Mouse (Mus musculus): ENCODE data around the gene Tbc1d9b. TPM values are rescaled to one million over a fixed set of nuclear protein-coding genes. Genes with fewer than 3 reads are reported as not detected.

Tbc1d9b gene
- polyA plus RNA-seq, 1 experiment from 2014 or later = 20.7 TPM

- ATAC-seq (replicated peaks; ENCODE audit: insufficient number of reproducible peaks, low FRiP score, low TSS enrichment) = no peak
- Histone ChIP-seq H3K36me3 (ENCODE audit: control insufficient read depth, insufficient read depth, low read length) (peaks cover 42% of the 10 kb centered on the region), H3K9me3 (replicated peaks; ENCODE audit: control insufficient read depth, low read length) (no peaks in the 10 kb centered on the region), H3K4me3 (ENCODE audit: low read depth, low read length) (no peak overlapping the region), H3K27ac (ENCODE audit: low read depth, low read length) (peak overlapping the region; percentile 2; the same call in 1 of the 2 replicates), H3K9ac (ENCODE audit: low read depth, low read length) (no peak overlapping the region), H3K4me1 (ENCODE audit: control insufficient read depth, insufficient read depth, low read length) (peaks cover 10% of the 10 kb centered on the region), H3K27me3 (ENCODE audit: control insufficient read depth, insufficient read depth, low read length) (no peaks in the 10 kb centered on the region), H3K4me2 (no peak overlapping the region)
- WGBS (ENCODE audit: insufficient replicate concordance) = 53% methylated on average over 9 of the region's 9 CpGs
Measured at GRCm38 (mm10) chr11:50147267-50147957, 16.2 kb downstream of the Tbc1d9b start.

GRCm38 (mm10) chr11:50147958-50148476 is 16.8 kb downstream of the Tbc1d9b start:
- Histone ChIP-seq H3K4me1 (ENCODE audit: control insufficient read depth, insufficient read depth, low read length) (peaks cover 10% of the 10 kb centered on the region), H3K4me3 (ENCODE audit: low read depth, low read length) (no peak overlapping the region), H3K9ac (ENCODE audit: low read depth, low read length) (no peak overlapping the region), H3K9me3 (replicated peaks; ENCODE audit: control insufficient read depth, low read length) (no peaks in the 10 kb centered on the region), H3K27me3 (ENCODE audit: control insufficient read depth, insufficient read depth, low read length) (no peaks in the 10 kb centered on the region), H3K36me3 (ENCODE audit: control insufficient read depth, insufficient read depth, low read length) (peaks cover 38% of the 10 kb centered on the region), H3K4me2 (no peak overlapping the region), H3K27ac (ENCODE audit: low read depth, low read length) (peak overlapping the region; percentile 2; the same call in 1 of the 2 replicates)
- no peak for ATAC-seq (replicated peaks; ENCODE audit: insufficient number of reproducible peaks, low FRiP score, low TSS enrichment)
- WGBS (ENCODE audit: insufficient replicate concordance) = 91% methylated on average over 11 of the region's 11 CpGs

DNA sequence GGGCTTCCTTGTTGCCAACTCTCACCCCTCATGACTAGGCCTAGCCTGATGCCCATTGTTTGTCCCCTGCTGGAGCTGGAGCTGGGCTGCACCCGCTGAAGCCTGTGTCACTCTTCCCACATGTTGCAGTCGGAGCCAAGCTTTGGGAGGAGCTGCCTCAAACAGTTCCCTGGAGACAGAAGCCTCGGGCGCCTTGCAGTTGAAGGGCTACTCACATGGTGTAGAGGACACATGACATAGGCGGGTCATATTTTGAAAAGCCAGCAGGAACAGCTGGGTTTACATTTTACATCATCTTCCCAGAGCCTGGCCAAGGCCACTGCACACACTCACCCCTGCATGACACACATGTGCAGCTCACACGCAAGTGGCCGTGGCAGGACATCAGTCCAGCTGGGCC is 18.0 kb downstream of the Tbc1d9b start:
- H3K9me3 ChIP-seq (replicated peaks; ENCODE audit: control insufficient read depth, low read length) = no peaks in the 10 kb centered on the region
- no peak overlapping the region for H3K9ac ChIP-seq (ENCODE audit: low read depth, low read length)
- H3K27ac ChIP-seq (ENCODE audit: low read depth, low read length) = no peak overlapping the region
- no peak for ATAC-seq (replicated peaks; ENCODE audit: insufficient number of reproducible peaks, low FRiP score, low TSS enrichment)
- no peak overlapping the region for H3K4me3 ChIP-seq (ENCODE audit: low read depth, low read length)
- H3K4me2 ChIP-seq = no peak overlapping the region
- H3K27me3 ChIP-seq (ENCODE audit: control insufficient read depth, insufficient read depth, low read length) = no peaks in the 10 kb centered on the region
- H3K36me3 ChIP-seq (ENCODE audit: control insufficient read depth, insufficient read depth, low read length) = peaks cover 38% of the 10 kb centered on the region
- WGBS (ENCODE audit: insufficient replicate concordance) = 85% methylated on average over 7 of the region's 7 CpGs
- peaks cover 10% of the 10 kb centered on the region for H3K4me1 ChIP-seq (ENCODE audit: control insufficient read depth, insufficient read depth, low read length)

GRCm38 (mm10) chr11:50149603-50150150 is 18.5 kb downstream of the Tbc1d9b start:
- H3K36me3 ChIP-seq (ENCODE audit: control insufficient read depth, insufficient read depth, low read length) = peaks cover 38% of the 10 kb centered on the region
- H3K27me3 ChIP-seq (ENCODE audit: control insufficient read depth, insufficient read depth, low read length) = no peaks in the 10 kb centered on the region
- no peak overlapping the region for H3K9ac ChIP-seq (ENCODE audit: low read depth, low read length)
- H3K27ac ChIP-seq (ENCODE audit: low read depth, low read length) = no peak overlapping the region
- no peak overlapping the region for H3K4me2 ChIP-seq
- H3K4me3 ChIP-seq (ENCODE audit: low read depth, low read length) = no peak overlapping the region
- WGBS (ENCODE audit: insufficient replicate concordance) = 83% methylated on average over 9 of the region's 9 CpGs
- no peaks in the 10 kb centered on the region for H3K9me3 ChIP-seq (replicated peaks; ENCODE audit: control insufficient read depth, low read length)
- ATAC-seq (replicated peaks; ENCODE audit: insufficient number of reproducible peaks, low FRiP score, low TSS enrichment) = no peak
- peaks cover 11% of the 10 kb centered on the region for H3K4me1 ChIP-seq (ENCODE audit: control insufficient read depth, insufficient read depth, low read length)

- no peaks in the 10 kb centered on the region for H3K9me3 ChIP-seq (replicated peaks; ENCODE audit: control insufficient read depth, low read length)
- H3K9ac ChIP-seq (ENCODE audit: low read depth, low read length) = no peak overlapping the region
- H3K27me3 ChIP-seq (ENCODE audit: control insufficient read depth, insufficient read depth, low read length) = no peaks in the 10 kb centered on the region
- ATAC-seq (replicated peaks; ENCODE audit: insufficient number of reproducible peaks, low FRiP score, low TSS enrichment) = no peak
- 81% methylated on average over 3 of the region's 3 CpGs for WGBS (ENCODE audit: insufficient replicate concordance)
- no peak overlapping the region for H3K4me3 ChIP-seq (ENCODE audit: low read depth, low read length)
- peaks cover 12% of the 10 kb centered on the region for H3K4me1 ChIP-seq (ENCODE audit: control insufficient read depth, insufficient read depth, low read length)
- no peak overlapping the region for H3K4me2 ChIP-seq
- H3K27ac ChIP-seq (ENCODE audit: low read depth, low read length) = no peak overlapping the region
- peaks cover 27% of the 10 kb centered on the region for H3K36me3 ChIP-seq (ENCODE audit: control insufficient read depth, insufficient read depth, low read length)
Measured at GRCm38 (mm10) chr11:50151374-50151773, 20.2 kb downstream of the Tbc1d9b start.

GRCm38 (mm10) chr11:50154166-50154565 is 23.0 kb downstream of the Tbc1d9b start:
- peaks cover 39% of the 10 kb centered on the region for H3K36me3 ChIP-seq (ENCODE audit: control insufficient read depth, insufficient read depth, low read length)
- no peak for ATAC-seq (replicated peaks; ENCODE audit: insufficient number of reproducible peaks, low FRiP score, low TSS enrichment)
- WGBS (ENCODE audit: insufficient replicate concordance) = 69% methylated on average over 9 of the region's 9 CpGs

DNA sequence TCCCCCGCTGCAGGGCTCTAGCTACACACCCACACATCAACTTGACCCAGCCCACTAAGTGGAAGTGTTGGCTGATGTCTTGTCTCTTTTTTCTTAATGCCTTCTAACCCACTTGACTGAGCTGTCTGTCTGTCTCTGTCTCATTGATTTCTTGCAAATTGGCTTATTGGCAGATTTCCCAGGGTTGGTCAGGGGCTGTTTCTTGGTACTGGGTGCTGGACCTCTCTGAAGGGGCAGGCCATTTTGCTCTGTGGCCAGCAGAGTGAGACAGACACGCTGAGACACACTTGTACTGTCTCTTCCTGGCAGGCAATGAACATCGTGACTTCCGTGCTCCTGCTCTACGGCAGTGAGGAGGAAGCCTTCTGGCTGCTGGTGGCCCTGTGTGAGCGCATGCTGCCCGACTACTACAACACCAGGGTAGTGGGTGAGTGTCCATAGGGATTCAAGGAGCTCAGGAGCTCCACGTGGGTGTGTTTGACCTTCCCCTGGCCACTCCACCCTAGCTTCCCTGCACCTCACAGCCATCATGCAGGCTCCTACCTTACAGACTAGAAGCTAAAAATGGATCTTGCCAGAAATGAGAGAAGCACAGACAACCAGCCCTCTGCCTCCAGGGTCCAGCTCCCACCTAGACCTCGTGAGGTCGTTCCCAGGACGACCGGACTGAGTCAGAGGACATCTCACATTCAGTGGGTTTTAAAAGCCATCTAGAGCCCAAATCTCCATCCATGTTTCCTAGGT is 23.8 kb downstream of the Tbc1d9b start:
- Histone ChIP-seq H3K27me3 (ENCODE audit: control insufficient read depth, insufficient read depth, low read length) (no peaks in the 10 kb centered on the region), H3K27ac (ENCODE audit: low read depth, low read length) (no peak overlapping the region), H3K4me3 (ENCODE audit: low read depth, low read length) (no peak overlapping the region), H3K36me3 (ENCODE audit: control insufficient read depth, insufficient read depth, low read length) (peaks cover 41% of the 10 kb centered on the region), H3K4me2 (no peak overlapping the region), H3K4me1 (ENCODE audit: control insufficient read depth, insufficient read depth, low read length) (0 out of 2 replicates have a peak, but pooled peaks cover 3% of the 10 kb centered on the region), H3K9me3 (replicated peaks; ENCODE audit: control insufficient read depth, low read length) (no peaks in the 10 kb centered on the region), H3K9ac (ENCODE audit: low read depth, low read length) (no peak overlapping the region)
- WGBS (ENCODE audit: insufficient replicate concordance) = 84% methylated on average over 12 of the region's 12 CpGs
- no peak for ATAC-seq (replicated peaks; ENCODE audit: insufficient number of reproducible peaks, low FRiP score, low TSS enrichment)

More at GRCm38 (mm10) chr11:50154166-50154565, 23.0 kb downstream of the Tbc1d9b start:
- Histone ChIP-seq H3K4me2 (no peak overlapping the region), H3K9me3 (replicated peaks; ENCODE audit: control insufficient read depth, low read length) (no peaks in the 10 kb centered on the region), H3K4me1 (ENCODE audit: control insufficient read depth, insufficient read depth, low read length) (0 out of 2 replicates have a peak, but pooled peaks cover 3% of the 10 kb centered on the region), H3K27ac (ENCODE audit: low read depth, low read length) (no peak overlapping the region), H3K4me3 (ENCODE audit: low read depth, low read length) (no peak overlapping the region), H3K27me3 (ENCODE audit: control insufficient read depth, insufficient read depth, low read length) (no peaks in the 10 kb centered on the region), H3K9ac (ENCODE audit: low read depth, low read length) (no peak overlapping the region)

DNA sequence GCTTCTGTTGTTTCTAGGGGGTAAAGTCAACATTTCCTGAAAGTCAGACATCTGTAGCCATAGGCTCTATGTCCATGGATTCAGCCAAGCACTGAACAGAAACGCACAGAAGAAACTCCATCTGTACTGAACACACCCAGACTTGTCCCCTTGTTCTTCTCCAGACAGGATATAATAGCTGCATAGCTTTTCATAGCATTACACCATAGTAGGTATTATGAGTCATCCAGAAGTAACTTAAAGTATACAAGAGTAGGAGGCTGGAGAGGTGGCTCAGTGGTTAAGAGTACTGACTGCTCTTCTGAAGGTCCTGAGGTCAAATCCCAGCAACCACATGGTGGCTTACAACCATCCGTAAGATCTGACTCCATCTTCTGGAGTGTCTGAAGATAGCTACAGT is 24.6 kb downstream of the Tbc1d9b start:
- Histone ChIP-seq H3K27ac (ENCODE audit: low read depth, low read length) (no peak overlapping the region), H3K36me3 (ENCODE audit: control insufficient read depth, insufficient read depth, low read length) (peaks cover 35% of the 10 kb centered on the region), H3K27me3 (ENCODE audit: control insufficient read depth, insufficient read depth, low read length) (no peaks in the 10 kb centered on the region), H3K9ac (ENCODE audit: low read depth, low read length) (no peak overlapping the region), H3K4me1 (ENCODE audit: control insufficient read depth, insufficient read depth, low read length) (0 out of 2 replicates have a peak, but pooled peaks cover 3% of the 10 kb centered on the region), H3K4me2 (no peak overlapping the region), H3K4me3 (ENCODE audit: low read depth, low read length) (no peak overlapping the region), H3K9me3 (replicated peaks; ENCODE audit: control insufficient read depth, low read length) (no peaks in the 10 kb centered on the region)
- WGBS (ENCODE audit: insufficient replicate concordance) = 86% methylated on average over 2 of the region's 2 CpGs
- ATAC-seq (replicated peaks; ENCODE audit: insufficient number of reproducible peaks, low FRiP score, low TSS enrichment) = no peak
